Mouse (Mus musculus) intestine, postnatal 0 days (tissue): ENCODE measurements around the gene Lypd3. TPM values are rescaled to one million over a fixed set of nuclear protein-coding genes. Genes with fewer than 3 reads are reported as not detected.
"Not testable (repeated sequence)": the region's sequence is repeated elsewhere in the genome, so short reads cannot be mapped to it uniquely, and the experiment has no call there.

ENCODE experiments used
- ATAC-seq: fragments of 200-750 bp; cut with Nextera tagmentation; 2 replicates; pipeline ENCODE4 v1.8.0; 2017; ENCODE audit warnings: mild to moderate bottlenecking, moderate TSS enrichment, moderate library complexity
- H3K27ac ChIP-seq: fragments of 300-500 bp; sonication (generic); 2 replicates; pipeline ENCODE4 v1.5.1; 2014; ENCODE audit warnings: mild to moderate bottlenecking, low read depth, low read length, moderate library complexity
- H3K27me3 ChIP-seq: fragments of 300-500 bp; sonication (generic); replicated peaks from 2 replicates; pipeline ENCODE4 v1.6.1; 2014; ENCODE audit warnings: low read length, mixed read lengths; ENCODE audit not compliant: control insufficient read depth, insufficient read depth
- H3K36me3 ChIP-seq: fragments of 300-500 bp; sonication (generic); 2 replicates; pipeline ENCODE4 v1.6.1; 2014; ENCODE audit warnings: mild to moderate bottlenecking, moderate library complexity; ENCODE audit not compliant: control insufficient read depth, insufficient read depth
- H3K4me1 ChIP-seq: fragments of 300-500 bp; sonication (generic); replicated peaks from 2 replicates; pipeline ENCODE4 v1.6.1; 2014; ENCODE audit warnings: antibody characterized with exemption, low read length, mixed read lengths; ENCODE audit not compliant: control insufficient read depth, insufficient read depth
- H3K4me2 ChIP-seq: fragments of 300-500 bp; sonication (generic); replicated peaks from 2 replicates; pipeline ENCODE4 v1.6.1; 2014; ENCODE audit warnings: low read depth, mild to moderate bottlenecking, moderate library complexity
- H3K4me3 ChIP-seq: fragments of 300-500 bp; sonication (generic); 2 replicates; pipeline ENCODE4 v1.5.1; 2014; ENCODE audit warnings: low read depth, low read length
- H3K9ac ChIP-seq: fragments of 300-500 bp; sonication (generic); 2 replicates; pipeline ENCODE4 v1.6.1; 2014; ENCODE audit warnings: mild to moderate bottlenecking, low read depth, low read length
- H3K9me3 ChIP-seq: fragments of 300-500 bp; sonication (generic); 2 replicates; pipeline ENCODE4 v1.6.1; 2016; ENCODE audit warnings: mixed run types; ENCODE audit not compliant: control insufficient read depth
- CTCF ChIP-seq: sonication (generic); IDR thresholded peaks from 2 replicates; pipeline ENCODE4 v1.5.1; 2016; ENCODE audit warnings: low read depth, mild to moderate bottlenecking, control low read depth, antibody characterized with exemption, moderate library complexity
- WGBS: fragments of 180-500 bp; shearing (Covaris S2); extraction: QIAGEN DNeasy Blood & Tissue Kit; methylation state at CpG from one replicate; pipeline ENCODE4 v1.1.7; 2014; 5-methylcytosine and 5-hydroxymethylcytosine counted together
- polyA plus RNA-seq: library from polyadenylated mRNA; unstranded; fragments of >200 nt; fragmentation: Nextera tagmentation; extraction: Ambion mirVana; gene quantifications from 2 replicates; pipeline ENCODE4 v1.2.1, GENCODE M21; 2015

The Lypd3 gene
- polyA plus RNA-seq, 1 experiment from 2014 or later = 0.13 TPM

GRCm38 (mm10) chr7:24664301-24664700 lies 28.0 kb downstream of the Lypd3 start:
- TF ChIP-seq CTCF = no peak

GRCm38 (mm10) chr7:24664959-24665358 lies 28.6 kb downstream of the Lypd3 start:
- TF ChIP-seq CTCF = no peak
- H3K36me3 ChIP-seq = no peaks in the 10 kb centered on the region
- WGBS = 79% methylated on average over 9 of the region's 9 CpGs
- H3K4me2 ChIP-seq = no peak overlapping the region
- H3K9me3 ChIP-seq = no peaks in the 10 kb centered on the region
- no peak for ATAC-seq
- no peak overlapping the region for H3K9ac ChIP-seq
- H3K27me3 ChIP-seq = no peaks in the 10 kb centered on the region
- H3K4me1 ChIP-seq = no peaks in the 10 kb centered on the region
- H3K4me3 ChIP-seq = no peak overlapping the region
- no peak overlapping the region for H3K27ac ChIP-seq

More at GRCm38 (mm10) chr7:24664301-24664700, 28.0 kb downstream of the Lypd3 start:
- H3K27me3 ChIP-seq = no peaks in the 10 kb centered on the region
- no peak overlapping the region for H3K4me2 ChIP-seq
- H3K9ac ChIP-seq = no peak overlapping the region
- 41% methylated on average over 8 of the region's 8 CpGs for WGBS
- H3K27ac ChIP-seq = no peak overlapping the region
- H3K9me3 ChIP-seq = no peaks in the 10 kb centered on the region
- no peak for ATAC-seq
- no peaks in the 10 kb centered on the region for H3K36me3 ChIP-seq
- H3K4me1 ChIP-seq = no peaks in the 10 kb centered on the region
- H3K4me3 ChIP-seq = no peak overlapping the region

- H3K9ac ChIP-seq = no peak overlapping the region
- H3K36me3 ChIP-seq = no peaks in the 10 kb centered on the region
- H3K4me3 ChIP-seq = no peak overlapping the region
- WGBS = 90% methylated on average over 23 of the region's 23 CpGs
- no peak overlapping the region for H3K4me2 ChIP-seq
- no peaks in the 10 kb centered on the region for H3K9me3 ChIP-seq
- H3K4me1 ChIP-seq = no peaks in the 10 kb centered on the region
- ATAC-seq = no peak
- no peak for TF ChIP-seq CTCF
- no peaks in the 10 kb centered on the region for H3K27me3 ChIP-seq
- no peak overlapping the region for H3K27ac ChIP-seq
Observed at GRCm38 (mm10) chr7:24671944-24672439, 35.6 kb downstream of the Lypd3 start.

GRCm38 (mm10) chr7:24676575-24676974 lies 40.2 kb downstream of the Lypd3 start, which contains the start of gene Tex101:
Tex101 (minus strand) TSS chr7:24676675.
- Histone ChIP-seq H3K4me2 (no peak within 1 kb of the TSS), H3K9me3 (no peaks in the 10 kb centered on the region), H3K9ac (no peak within 1 kb of the TSS), H3K36me3 (no peaks in the 10 kb centered on the region), H3K4me1 (no peaks in the 10 kb centered on the region), H3K4me3 (no peak within 1 kb of the TSS), H3K27me3 (no peaks in the 10 kb centered on the region), H3K27ac (no peak within 1 kb of the TSS)
- ATAC-seq = no peak
- WGBS = 86% methylated on average over 9 of the region's 9 CpGs
- TF ChIP-seq CTCF = no peak

GRCm38 (mm10) chr7:24684121-24684520 lies 47.8 kb downstream of the Lypd3 start:
- not testable (repeated sequence) for H3K27me3 ChIP-seq, ATAC-seq, H3K36me3 ChIP-seq, H3K9me3 ChIP-seq, H3K4me2 ChIP-seq, H3K9ac ChIP-seq, H3K4me3 ChIP-seq, H3K4me1 ChIP-seq, H3K27ac ChIP-seq
- WGBS = 74% methylated on average over 7 of the region's 7 CpGs

GRCm38 (mm10) chr7:24687519-24687918 lies 51.2 kb downstream of the Lypd3 start:
- ATAC-seq = not testable (repeated sequence)
- WGBS = 89% methylated on average over 10 of the region's 10 CpGs

More at GRCm38 (mm10) chr7:24687519-24687918, 51.2 kb downstream of the Lypd3 start:
- not testable (repeated sequence) for H3K27ac ChIP-seq, H3K36me3 ChIP-seq, H3K4me3 ChIP-seq, H3K4me2 ChIP-seq, H3K9ac ChIP-seq, H3K4me1 ChIP-seq, H3K27me3 ChIP-seq, H3K9me3 ChIP-seq

Other genes with a start within 250 kb of the Lypd3 start
- gene Smg9, start 236.9 kb upstream of the Lypd3 start, polyA plus RNA-seq = 14.0 and 15.1 TPM in 2 replicates
- gene Irgc1, start 184.3 kb upstream of the Lypd3 start, polyA plus RNA-seq = not detected in 2 replicates
- 6.9 and 7.8 TPM in 2 replicates for gene Plaur, start 174.1 kb upstream of the Lypd3 start, polyA plus RNA-seq
- gene Cadm4, start 154.5 kb upstream of the Lypd3 start, polyA plus RNA-seq = 1.4 and 1.7 TPM in 2 replicates
- 11.2 and 12.8 TPM in 2 replicates for gene Zfp428, start 129.5 kb upstream of the Lypd3 start, polyA plus RNA-seq
- gene AC161166.1, start 124.1 kb upstream of the Lypd3 start, polyA plus RNA-seq = 0.05 TPM in 1 of 2 replicates, not detected in the other
- gene Irgq, start 105.9 kb upstream of the Lypd3 start, polyA plus RNA-seq = 3.4 TPM in 2 replicates
- gene Pinlyp, start 90.4 kb upstream of the Lypd3 start, polyA plus RNA-seq = not detected in 2 replicates
- 24.5 and 26.6 TPM in 2 replicates for gene Xrcc1, start 90.3 kb upstream of the Lypd3 start, polyA plus RNA-seq
- 17.9 and 25.4 TPM in 2 replicates for gene Ethe1, start 49.0 kb upstream of the Lypd3 start, polyA plus RNA-seq
- 2.1 and 2.2 TPM in 2 replicates for gene Zfp575, start 48.9 kb upstream of the Lypd3 start, polyA plus RNA-seq
- 0.65 and 0.85 TPM in 2 replicates for gene Phldb3, start 25.8 kb upstream of the Lypd3 start, polyA plus RNA-seq
- gene Tex101, start 40.1 kb downstream of the Lypd3 start, polyA plus RNA-seq = not detected in 2 replicates
- gene BC049730, start 72.7 kb downstream of the Lypd3 start, polyA plus RNA-seq = not detected in 2 replicates
- not detected in 2 replicates for gene Gm4763, start 90.4 kb downstream of the Lypd3 start, polyA plus RNA-seq
- gene Cd177, start 123.8 kb downstream of the Lypd3 start, polyA plus RNA-seq = 0.69 and 1.1 TPM in 2 replicates
- 0.29 and 0.37 TPM in 2 replicates for gene Ceacam10, start 140.7 kb downstream of the Lypd3 start, polyA plus RNA-seq
- 20.6 and 28.0 TPM in 2 replicates for gene Gm9844, start 225.7 kb downstream of the Lypd3 start, polyA plus RNA-seq
- not detected in 2 replicates for gene Lypd4, start 233.4 kb downstream of the Lypd3 start, polyA plus RNA-seq
- gene Dmrtc2, start 233.5 kb downstream of the Lypd3 start, polyA plus RNA-seq = not detected in 2 replicates
- gene Rps19, start 247.8 kb downstream of the Lypd3 start, polyA plus RNA-seq = 1,134 and 1,200 TPM in 2 replicates